Mouse (Mus musculus) hindbrain, embryonic 14.5 days (tissue): ENCODE results near the gene Elovl2. TPM values are rescaled to one million over a fixed set of nuclear protein-coding genes. Genes with fewer than 3 reads are reported as not detected.
A peak's percentile ranks its signal among the peaks of the same experiment; 100 is the strongest.
"Not testable (repeated sequence)": the region's sequence is repeated elsewhere in the genome, so short reads cannot be mapped to it uniquely, and the experiment has no call there.

Experiments used
- ATAC-seq: fragments of 200-750 bp; cut with Nextera tagmentation; 2 replicates; pipeline ENCODE4 v1.8.0; 2017; ENCODE audit warnings: moderate number of reproducible peaks, mild to moderate bottlenecking, moderate TSS enrichment, moderate library complexity; ENCODE audit not compliant: low FRiP score
- DNase-seq: peaks from one replicate; pipeline ENCODE4 v3.0.0-alpha.2; 2015; ENCODE audit warnings: low spot score
- H3K27ac ChIP-seq: fragments of 300-500 bp; sonication (generic); 2 replicates; pipeline ENCODE4 v1.5.1; 2014; ENCODE audit warnings: mild to moderate bottlenecking, moderate library complexity
- H3K27me3 ChIP-seq: fragments of 300-500 bp; sonication (generic); 2 replicates; pipeline ENCODE4 v1.6.1; 2014; ENCODE audit warnings: mild to moderate bottlenecking, low read length, mixed read lengths; ENCODE audit not compliant: control insufficient read depth, insufficient read depth
- H3K36me3 ChIP-seq: fragments of 300-500 bp; sonication (generic); replicated peaks from 2 replicates; pipeline ENCODE4 v1.6.1; 2014; ENCODE audit not compliant: control insufficient read depth, insufficient read depth
- H3K4me1 ChIP-seq: fragments of 300-500 bp; sonication (generic); replicated peaks from 2 replicates; pipeline ENCODE4 v1.6.1; 2014; ENCODE audit warnings: antibody characterized with exemption, low read length, mixed read lengths; ENCODE audit not compliant: control insufficient read depth, insufficient read depth
- H3K4me2 ChIP-seq: fragments of 300-500 bp; sonication (generic); replicated peaks from 2 replicates; pipeline ENCODE4 v1.6.1; 2014; ENCODE audit warnings: mild to moderate bottlenecking, moderate library complexity
- H3K4me3 ChIP-seq: fragments of 300-500 bp; sonication (generic); replicated peaks from 2 replicates; pipeline ENCODE4 v1.5.1; 2014; ENCODE audit warnings: mild to moderate bottlenecking, low read length
- H3K9ac ChIP-seq: fragments of 300-500 bp; sonication (generic); 2 replicates; pipeline ENCODE4 v1.6.1; 2014
- H3K9me3 ChIP-seq: fragments of 300-500 bp; sonication (generic); 2 replicates; pipeline ENCODE4 v1.6.1; 2016; ENCODE audit warnings: low read length; ENCODE audit not compliant: control insufficient read depth
- WGBS: fragments of 180-500 bp; shearing (Covaris S2); extraction: QIAGEN DNeasy Blood & Tissue Kit; methylation state at CpG from one replicate; pipeline ENCODE4 v1.1.7; 2014; 5-methylcytosine and 5-hydroxymethylcytosine counted together
- polyA plus RNA-seq: library from polyadenylated mRNA; unstranded; fragments of >200 nt; fragmentation: Nextera tagmentation; extraction: Ambion mirVana; gene quantifications from 2 replicates; pipeline ENCODE4 v1.2.1, GENCODE M21; 2014

Gene Elovl2
- polyA plus RNA-seq, 1 experiment from 2014 or later: 39.7 TPM

GRCm38 (mm10) chr13:41251667-41252066, 31.5 kb upstream of the Elovl2 start:
- H3K4me2 ChIP-seq: no peak overlapping the region
- WGBS: 85% methylated on average over 5 of the region's 5 CpGs
- ATAC-seq: no peak

GRCm38 (mm10) chr13:41251232-41251631, 31.0 kb upstream of the Elovl2 start:
- ATAC-seq, H3K27ac ChIP-seq, H3K9me3 ChIP-seq, DNase-seq, H3K27me3 ChIP-seq, H3K36me3 ChIP-seq, H3K4me3 ChIP-seq, H3K9ac ChIP-seq: not testable (repeated sequence)
- peak overlapping the region; percentile 77 for H3K4me2 ChIP-seq
- H3K4me1 ChIP-seq: 0 out of 2 replicates have a peak, but pooled peaks cover 16% of the 10 kb centered on the region
- whole genome bisulfite sequencing: 95% methylated on average over 5 of the region's 5 CpGs

More at GRCm38 (mm10) chr13:41251667-41252066, 31.5 kb upstream of the Elovl2 start:
- Histone ChIP-seq H3K27me3 (no peaks in the 10 kb centered on the region), H3K9me3 (no peaks in the 10 kb centered on the region), H3K4me1 (0 out of 2 replicates have a peak, but pooled peaks cover 16% of the 10 kb centered on the region), H3K36me3 (no peaks in the 10 kb centered on the region), H3K4me3 (no peak overlapping the region), H3K27ac (no peak overlapping the region), H3K9ac (no peak overlapping the region)
- no peak for DNase-seq

GRCm38 (mm10) chr13:41250318-41250981, 30.2 kb upstream of the Elovl2 start:
- Histone ChIP-seq H3K4me3 (peak overlapping the region; percentile 90), H3K27me3 (no peaks in the 10 kb centered on the region), H3K36me3 (no peaks in the 10 kb centered on the region), H3K9ac (peak overlapping the region; percentile 88), H3K4me2 (peak overlapping the region; percentile 77), H3K9me3 (no peaks in the 10 kb centered on the region), H3K27ac (peak overlapping the region; percentile 92), H3K4me1 (0 out of 2 replicates have a peak, but pooled peaks cover 16% of the 10 kb centered on the region)
- DNase-seq (no peak), ATAC-seq (no peak)
- 2% methylated on average over 27 of the region's 27 CpGs for WGBS

- ATAC-seq (peak; percentile 98), DNase-seq (peak; percentile 95)
- peak within 1 kb of the TSS; percentile 88 for H3K9ac ChIP-seq
- H3K27me3 ChIP-seq: no peaks in the 10 kb centered on the region
- 0 out of 2 replicates have a peak, but pooled peaks cover 16% of the 10 kb centered on the region for H3K4me1 ChIP-seq
- H3K27ac ChIP-seq: peak within 1 kb of the TSS; percentile 92
- no peaks in the 10 kb centered on the region for H3K36me3 ChIP-seq
- peak within 1 kb of the TSS; percentile 90 for H3K4me3 ChIP-seq
- H3K9me3 ChIP-seq: no peaks in the 10 kb centered on the region
- H3K4me2 ChIP-seq: peak within 1 kb of the TSS; percentile 77
- under 1% methylated on average over 65 of the region's 78 CpGs for WGBS
Observed at GRCm38 (mm10) chr13:41249538-41250317, 29.5 kb upstream of the Elovl2 start, which contains the start of gene Smim13. TSS of gene Smim13 (plus strand) at chr13:41249844.

- H3K9me3 ChIP-seq: no peaks in the 10 kb centered on the region
- peak overlapping the region; percentile 88 for H3K9ac ChIP-seq
- H3K4me3 ChIP-seq: peak overlapping the region; percentile 90
- H3K27me3 ChIP-seq: no peaks in the 10 kb centered on the region
- peak overlapping the region; percentile 92 for H3K27ac ChIP-seq
- peak overlapping the region; percentile 77 for H3K4me2 ChIP-seq
- ATAC-seq: no peak
- 0 out of 2 replicates have a peak, but pooled peaks cover 16% of the 10 kb centered on the region for H3K4me1 ChIP-seq
- DNase-seq: no peak
- WGBS: 43% methylated on average over 12 of the region's 12 CpGs
- H3K36me3 ChIP-seq: no peaks in the 10 kb centered on the region
Observed at GRCm38 (mm10) chr13:41248751-41249520, 28.7 kb upstream of the Elovl2 start.

GRCm38 (mm10) chr13:41244306-41244830, 24.2 kb upstream of the Elovl2 start:
- no peak overlapping the region for H3K4me2 ChIP-seq
- no peak overlapping the region for H3K27ac ChIP-seq
- no peaks in the 10 kb centered on the region for H3K36me3 ChIP-seq
- no peak overlapping the region for H3K4me3 ChIP-seq
- no peaks in the 10 kb centered on the region for H3K27me3 ChIP-seq
- ATAC-seq: no peak
- no peaks in the 10 kb centered on the region for H3K4me1 ChIP-seq
- WGBS: 64% methylated on average over 6 of the region's 6 CpGs
- no peak for DNase-seq
- peaks cover 4% of the 10 kb centered on the region; the same call in 1 of the 2 replicates for H3K9me3 ChIP-seq
- no peak overlapping the region for H3K9ac ChIP-seq

- H3K27ac ChIP-seq: no peak overlapping the region
- no peaks in the 10 kb centered on the region for H3K27me3 ChIP-seq
- no peak for ATAC-seq
- 90% methylated on average over 2 of the region's 2 CpGs for WGBS
- H3K9me3 ChIP-seq: peaks cover 4% of the 10 kb centered on the region; the same call in 1 of the 2 replicates
- no peaks in the 10 kb centered on the region for H3K4me1 ChIP-seq
- H3K9ac ChIP-seq: no peak overlapping the region
- no peak for DNase-seq
- H3K4me2 ChIP-seq: no peak overlapping the region
- no peaks in the 10 kb centered on the region for H3K36me3 ChIP-seq
- H3K4me3 ChIP-seq: no peak overlapping the region
Observed at GRCm38 (mm10) chr13:41241557-41241956, 21.4 kb upstream of the Elovl2 start.

- no peaks in the 10 kb centered on the region for H3K4me1 ChIP-seq
- H3K36me3 ChIP-seq: no peaks in the 10 kb centered on the region
- 0 out of 2 replicates have a peak overlapping the region, but pooled peaks have one; percentile 30 for H3K9ac ChIP-seq
- no peak overlapping the region for H3K4me2 ChIP-seq
- WGBS: 10% methylated on average over 5 of the region's 5 CpGs
- ATAC-seq (peak; percentile 59; the same call in 1 of the 2 replicates), DNase-seq (peak; percentile 88)
- no peak overlapping the region for H3K27ac ChIP-seq
- no peaks in the 10 kb centered on the region for H3K27me3 ChIP-seq
- H3K9me3 ChIP-seq: peaks cover 4% of the 10 kb centered on the region; the same call in 1 of the 2 replicates
- H3K4me3 ChIP-seq: no peak overlapping the region
Observed at GRCm38 (mm10) chr13:41238805-41239130, 18.6 kb upstream of the Elovl2 start.
